Mouse (Mus musculus) right cerebral cortex, postnatal 25 days (tissue): ENCODE measurements around the gene Peg10.

Source experiments
- DNase-seq: peaks from one replicate; pipeline ENCODE4 v3.0.0; 2022

Peg10 gene

GRCm38 (mm10) chr6:4746696-4747439, at the start of gene Peg10, which contains the start of gene Sgce:
Gene Peg10 (plus strand): TSS chr6:4747306.
Gene Sgce (minus strand): TSS chr6:4747207.
- peak; percentile 61 for DNase-seq

GRCm38 (mm10) chr6:4701641-4702040, 45.5 kb upstream of the Peg10 start:
- no peak for DNase-seq

DNA sequence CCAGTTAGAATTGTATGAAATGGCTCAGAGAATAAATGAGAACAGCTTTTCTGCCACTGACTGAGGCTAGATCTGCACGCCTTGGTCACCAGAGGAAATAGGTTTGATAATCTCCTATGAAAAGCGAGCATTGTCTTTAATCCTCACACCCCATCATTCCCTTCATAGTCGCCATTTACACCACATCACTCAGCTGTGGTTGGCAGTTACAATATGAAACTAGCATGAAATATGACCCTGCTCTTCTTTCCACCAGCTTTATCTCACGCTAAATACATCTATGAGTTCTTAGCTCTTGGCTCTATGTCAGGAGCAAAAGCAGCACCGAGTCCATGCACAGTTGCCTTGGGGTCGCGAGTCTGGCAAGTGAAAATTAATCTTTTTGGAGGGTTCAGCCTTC, 43.2 kb upstream of the Peg10 start:
- no peak for DNase-seq

DNA sequence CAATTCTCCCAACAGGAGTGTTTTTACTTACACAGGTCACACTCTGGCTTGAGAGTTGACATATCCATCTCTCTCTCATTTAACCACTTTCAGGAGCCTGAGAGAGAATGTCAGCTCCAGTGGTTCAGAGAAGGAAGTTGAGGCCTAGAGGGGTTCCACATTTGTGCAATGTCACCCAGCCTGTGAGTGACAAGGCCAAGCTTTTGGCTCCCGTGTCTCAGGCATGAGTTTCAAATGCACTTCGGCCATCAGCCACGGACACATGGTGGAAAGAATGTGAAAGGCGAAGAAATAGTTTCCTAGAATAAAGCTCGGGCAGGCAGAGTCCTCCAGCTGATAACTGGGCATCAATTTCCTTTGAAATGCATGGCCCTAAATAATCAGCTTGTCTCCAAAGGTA, 40.7 kb upstream of the Peg10 start:
- DNase-seq, result no peak

GRCm38 (mm10) chr6:4708971-4709370, 38.1 kb upstream of the Peg10 start:
- no peak for DNase-seq

DNA sequence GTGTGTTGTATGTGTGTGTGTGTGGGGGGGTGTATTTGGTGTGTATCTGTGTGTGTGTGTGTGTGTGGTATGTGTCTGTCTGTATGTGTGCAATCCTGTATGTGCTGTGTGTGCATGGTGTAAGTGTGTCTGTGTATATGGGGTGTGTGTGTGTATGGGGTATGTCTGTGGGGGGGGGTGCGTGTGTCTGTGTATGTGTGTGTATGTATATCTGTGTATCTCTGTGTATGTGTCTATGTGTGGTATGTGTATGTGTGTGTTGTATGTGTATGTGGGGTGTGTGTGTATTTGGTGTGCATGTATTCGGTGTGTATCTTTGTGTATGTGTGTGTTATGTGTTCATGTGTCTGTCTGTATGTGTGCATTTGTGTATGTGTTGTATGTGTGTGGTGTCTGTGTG, 30.9 kb upstream of the Peg10 start:
- DNase-seq, result no peak

DNA sequence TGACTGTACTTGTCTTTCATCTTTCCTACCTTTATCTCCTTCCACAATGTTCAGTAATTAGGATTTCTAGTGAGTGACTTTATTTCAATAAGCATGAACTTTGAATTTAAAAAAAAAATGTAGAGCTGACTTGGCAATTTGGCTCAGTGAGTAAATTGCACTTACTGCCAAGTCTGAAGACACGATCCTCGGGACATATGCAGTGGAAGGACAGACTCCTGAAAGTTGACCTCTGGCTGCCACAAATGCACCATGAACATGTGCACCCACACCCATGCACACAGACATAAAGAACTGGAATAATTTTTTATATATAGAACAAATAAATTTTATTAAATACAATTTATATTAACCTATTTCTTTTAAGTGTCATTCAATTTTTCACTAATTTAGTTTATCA, 29.8 kb upstream of the Peg10 start:
- DNase-seq, result no peak

DNA sequence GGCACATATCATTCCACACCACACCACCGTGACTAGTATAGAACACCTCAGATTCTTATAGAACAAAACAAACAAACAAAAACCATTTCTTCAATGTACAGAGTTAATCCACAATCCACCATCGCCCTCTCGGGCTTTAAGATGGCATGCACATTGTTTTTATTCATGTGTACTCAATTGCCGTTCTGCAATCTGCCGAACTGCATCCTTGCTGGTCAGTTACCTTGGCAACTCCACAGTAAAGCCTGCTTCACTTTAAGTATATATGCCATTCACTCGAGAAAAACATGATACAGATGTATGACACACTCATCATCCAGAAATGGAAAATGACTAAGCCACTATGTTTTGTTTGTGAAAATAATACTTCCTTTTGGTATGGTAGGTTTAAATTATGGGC, 25.0 kb upstream of the Peg10 start:
- DNase-seq, result no peak

DNA sequence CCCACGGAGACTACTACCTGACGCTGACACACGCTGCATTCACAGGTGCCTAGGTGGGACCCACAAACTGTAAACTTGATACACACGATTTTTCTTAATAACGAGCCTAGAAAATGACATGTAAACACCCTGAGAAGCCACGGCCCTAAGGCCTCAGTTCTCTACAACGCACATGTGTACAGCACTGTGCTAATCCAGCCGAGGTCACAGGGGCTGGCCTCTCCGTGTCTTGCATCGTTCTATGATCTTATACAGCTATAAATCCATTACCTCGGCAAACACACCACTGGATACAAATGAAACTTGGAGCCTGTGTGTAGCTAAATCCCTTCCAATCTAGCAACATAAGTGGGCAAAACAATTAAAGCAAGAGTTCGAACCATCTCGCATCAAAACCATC, 24.4 kb upstream of the Peg10 start:
- no peak for DNase-seq

DNA sequence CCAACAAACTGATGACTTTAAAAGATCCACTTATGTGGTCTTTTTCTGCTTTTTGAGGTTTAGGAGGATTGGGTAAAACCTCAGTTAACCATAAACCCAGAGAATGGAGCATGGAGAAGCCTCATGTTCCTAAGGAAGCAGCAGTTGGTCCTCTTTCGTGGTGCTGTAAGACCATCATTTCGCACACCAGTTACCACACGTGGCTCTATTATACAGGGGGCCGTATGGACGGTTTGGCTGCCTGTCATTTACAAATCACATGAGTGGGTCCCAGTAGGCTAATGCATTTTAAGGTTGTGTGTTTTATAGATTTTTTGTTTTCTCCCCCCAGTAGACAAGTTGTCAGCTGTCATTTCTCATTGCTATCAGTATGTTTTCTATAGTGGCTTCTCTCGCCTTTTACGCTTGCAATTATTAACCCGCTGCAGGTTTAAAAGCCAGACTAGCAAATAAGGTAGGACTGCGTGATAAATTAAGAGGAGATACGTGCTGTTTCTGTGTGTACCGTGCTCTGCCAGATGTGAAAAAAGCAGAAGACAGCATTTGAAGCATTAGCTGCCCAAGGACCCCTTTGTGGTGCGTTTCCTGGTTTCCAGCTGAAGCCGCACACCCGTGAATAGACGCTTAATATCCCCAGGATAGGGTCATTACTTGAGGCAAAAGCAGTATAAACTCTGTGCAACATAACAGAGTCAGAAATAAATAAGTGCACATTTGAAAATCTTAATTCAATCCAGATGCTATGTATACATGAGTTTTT, 22.9 kb upstream of the Peg10 start:
- no peak for DNase-seq

- no peak for DNase-seq
These were observed 18.8 kb upstream of the Peg10 start for GRCm38 (mm10) chr6:4728305-4728704.

GRCm38 (mm10) chr6:4731675-4732074, 15.4 kb upstream of the Peg10 start:
- DNase-seq, result no peak

- no peak for DNase-seq
These were observed 13.9 kb upstream of the Peg10 start for GRCm38 (mm10) chr6:4733208-4733607.

DNA sequence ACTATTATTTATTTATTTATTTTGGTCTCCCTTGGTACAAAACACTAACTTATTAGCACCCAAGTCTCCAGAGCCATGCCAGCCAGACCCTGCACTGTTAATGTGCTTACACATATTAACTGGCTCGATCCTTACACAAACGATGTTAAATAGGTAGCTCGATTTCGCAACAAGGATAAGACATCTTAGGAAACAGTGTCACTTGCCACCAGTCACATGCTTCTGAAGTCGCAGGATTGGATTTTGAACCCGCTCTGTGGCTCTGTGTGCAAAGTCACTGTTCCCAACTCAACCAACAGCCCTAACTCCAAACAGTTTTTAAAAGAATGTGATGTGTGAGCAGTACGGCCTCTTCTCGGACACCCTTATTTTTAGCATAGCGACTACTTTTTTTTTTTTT, 10.7 kb upstream of the Peg10 start:
- no peak for DNase-seq

GRCm38 (mm10) chr6:4738034-4738629, 9.0 kb upstream of the Peg10 start:
- no peak for DNase-seq

DNA sequence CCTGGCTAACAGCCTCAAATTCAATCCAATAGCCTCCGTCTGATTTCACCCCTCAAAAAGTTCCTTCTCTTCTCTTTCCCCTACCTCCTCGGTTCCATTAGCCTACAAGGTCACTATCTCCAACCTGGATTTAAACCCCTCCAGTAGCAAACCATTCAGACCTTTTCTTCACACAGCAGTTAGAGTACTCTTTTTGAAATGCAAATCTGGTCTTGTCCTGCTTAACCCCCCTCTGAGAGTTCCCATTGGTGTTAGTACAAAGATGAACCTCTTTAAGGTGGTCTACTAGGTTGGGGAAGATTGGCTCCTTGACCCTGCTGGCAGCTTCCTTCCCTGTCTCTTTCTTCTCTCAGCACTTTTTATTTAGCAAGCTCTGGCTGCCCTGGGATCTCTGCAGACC, 8.4 kb upstream of the Peg10 start:
- DNase-seq, result no peak

DNA sequence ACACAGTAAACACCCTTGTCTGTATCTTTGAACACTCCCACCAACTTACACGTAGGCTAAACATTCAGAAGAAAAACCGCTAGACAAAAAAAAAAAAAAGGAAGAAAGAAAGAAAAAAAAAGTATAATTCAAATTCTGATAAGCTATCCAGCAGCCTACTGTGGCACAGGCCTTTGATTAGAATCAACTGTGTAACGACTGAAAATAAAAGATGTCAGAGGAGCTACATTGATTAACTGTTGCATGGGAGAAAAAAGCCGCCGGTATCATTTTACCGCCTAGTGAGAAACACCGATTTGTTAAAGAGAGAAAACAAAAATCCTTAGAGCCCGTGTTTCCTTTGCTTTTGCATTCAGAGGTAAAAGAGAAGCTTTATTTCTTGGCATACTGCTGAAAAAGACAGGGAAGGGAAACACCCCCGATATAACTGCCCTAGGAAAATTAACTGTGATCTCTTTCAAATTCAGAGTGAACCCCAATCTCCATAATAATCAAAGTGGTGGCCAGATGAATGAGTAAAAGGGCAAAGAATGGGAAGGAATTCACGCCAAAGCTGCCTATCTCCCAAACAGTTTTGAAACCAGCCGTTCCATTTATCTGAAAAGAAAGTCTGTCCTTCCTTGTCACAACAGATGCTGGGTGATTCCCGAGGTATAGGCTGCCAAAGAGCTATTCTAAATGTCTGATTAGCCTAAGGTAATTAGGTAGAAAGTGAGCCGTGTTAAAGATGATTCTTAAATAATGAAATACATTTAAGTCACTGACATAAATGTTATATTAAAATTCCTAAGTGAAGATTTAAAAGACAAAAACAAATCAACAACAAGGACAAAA, 7.4 kb upstream of the Peg10 start:
- DNase-seq, result no peak

DNA sequence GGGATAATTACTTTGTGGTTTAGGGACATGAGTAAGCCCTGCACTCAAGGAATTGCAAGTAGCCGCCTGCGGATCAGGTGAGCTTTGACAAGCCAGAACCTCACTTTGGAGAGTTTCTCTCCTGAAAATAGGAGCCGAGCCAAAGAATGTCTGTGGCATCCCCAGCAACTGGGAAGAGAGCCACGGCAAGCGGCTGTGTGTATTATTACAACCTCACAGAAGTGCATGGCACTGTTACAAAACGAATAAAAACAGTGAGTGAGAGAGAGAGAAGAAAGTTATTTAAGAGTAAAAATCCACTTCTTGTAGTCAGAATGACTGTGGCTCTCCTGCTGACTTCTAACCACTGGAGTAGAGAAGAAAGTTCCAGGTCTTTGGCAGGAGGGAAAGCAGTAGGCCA, 6.6 kb upstream of the Peg10 start:
- DNase-seq, result peak; percentile 17

DNA sequence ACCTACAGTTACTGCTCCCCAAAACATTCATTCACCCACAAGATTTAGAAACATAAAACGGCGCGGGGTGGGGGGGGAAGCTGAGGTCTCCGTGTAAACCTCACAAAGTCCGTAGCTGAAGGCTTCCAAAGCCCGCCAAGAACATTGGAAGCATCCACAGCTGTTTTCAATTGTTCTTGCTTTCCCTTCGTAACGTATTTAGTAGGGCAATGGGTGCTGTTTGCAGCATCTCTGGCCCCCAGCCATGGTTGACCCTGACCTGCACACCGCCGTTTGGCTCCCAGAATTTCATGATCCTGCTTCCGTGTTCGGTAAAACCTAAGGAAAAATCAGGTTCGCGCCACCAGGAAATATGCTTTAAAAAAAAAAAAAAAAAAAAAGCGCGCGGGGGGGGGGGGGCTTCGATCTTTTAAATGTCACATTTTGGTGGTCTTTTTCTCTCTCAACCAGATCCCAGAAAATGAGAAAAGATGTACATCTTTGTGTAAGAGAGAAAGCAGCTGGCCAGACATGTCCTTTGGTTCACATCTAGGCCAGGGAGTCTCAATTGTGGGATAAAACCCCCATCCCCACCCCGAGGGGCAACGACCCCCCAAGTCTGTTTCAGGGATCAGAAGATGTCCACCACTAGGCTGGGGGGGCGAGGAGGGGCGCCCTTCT, 940 bp upstream of the Peg10 start:
- no peak for DNase-seq

DNA sequence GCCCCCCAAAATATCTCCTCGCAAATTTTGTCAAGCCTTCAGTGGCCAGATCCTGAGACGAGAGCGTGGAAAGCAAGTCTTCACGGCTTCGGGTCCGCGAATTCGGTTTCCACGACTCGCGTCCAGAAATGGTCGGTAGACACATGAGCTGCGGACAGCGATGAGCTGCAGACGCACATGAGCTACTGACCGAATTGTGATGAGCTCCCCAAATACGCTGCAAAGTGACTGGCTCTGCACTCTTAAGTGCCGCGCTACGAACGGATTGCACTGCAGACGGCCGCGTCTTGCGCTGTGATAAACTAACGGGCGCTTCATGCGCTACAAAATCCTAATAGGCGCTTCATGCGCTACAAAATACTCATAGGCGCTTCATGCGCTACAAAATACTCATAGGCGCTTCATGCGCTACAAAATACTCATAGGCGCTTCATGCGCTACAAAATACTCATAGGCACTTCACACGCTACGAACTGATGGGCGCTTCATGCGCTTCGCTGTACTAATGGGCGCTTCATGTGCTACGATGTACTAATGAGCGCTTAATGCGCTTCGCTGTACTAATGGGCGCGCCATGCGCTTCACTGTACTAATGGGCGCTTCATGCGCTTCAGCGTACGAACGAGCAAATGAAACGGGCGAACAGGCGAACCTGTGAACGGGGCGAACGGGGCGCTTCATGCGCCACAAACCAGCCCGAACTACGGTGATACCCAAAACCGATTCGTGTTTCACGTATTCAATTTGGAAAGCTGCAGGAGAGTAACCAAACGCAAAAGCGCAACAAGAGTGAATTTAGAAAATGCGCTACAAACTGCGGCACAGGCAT, 785 bp downstream of the Peg10 start:
- peak; percentile 49 for DNase-seq

DNA sequence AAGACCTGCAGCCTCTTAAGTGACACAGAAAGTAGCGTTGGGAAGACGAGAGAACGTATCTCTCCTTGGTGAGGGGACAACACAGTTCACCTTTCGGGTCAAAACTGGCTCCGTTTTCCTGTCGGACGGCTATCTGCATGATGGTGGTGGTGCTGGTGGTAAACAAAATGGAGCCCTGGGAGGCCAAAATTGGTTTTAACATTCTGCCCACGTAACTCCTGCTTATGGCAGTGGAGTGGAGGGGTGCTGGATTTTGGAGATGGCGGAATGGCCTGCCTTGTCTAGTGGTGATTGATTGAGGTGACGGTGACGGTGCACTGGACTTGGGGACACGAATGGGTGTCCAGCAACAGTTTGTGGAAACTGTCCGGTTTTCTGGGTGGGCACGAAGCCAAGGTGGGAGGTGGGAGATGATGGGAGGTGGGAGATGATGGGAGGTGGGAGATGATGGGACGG, 1.4 kb downstream of the Peg10 start:
- DNase-seq, result peak; percentile 14

GRCm38 (mm10) chr6:4749091-4749490, 2.0 kb downstream of the Peg10 start:
- peak; percentile 92 for DNase-seq
